Mouse (Mus musculus): ENCODE data around the gene Ulk2.
A peak's percentile ranks its signal among the peaks of the same experiment; 100 is the strongest.
"Not testable (repeated sequence)": the region's sequence is repeated elsewhere in the genome, so short reads cannot be mapped to it uniquely, and the experiment has no call there.

Ulk2 gene

DNA sequence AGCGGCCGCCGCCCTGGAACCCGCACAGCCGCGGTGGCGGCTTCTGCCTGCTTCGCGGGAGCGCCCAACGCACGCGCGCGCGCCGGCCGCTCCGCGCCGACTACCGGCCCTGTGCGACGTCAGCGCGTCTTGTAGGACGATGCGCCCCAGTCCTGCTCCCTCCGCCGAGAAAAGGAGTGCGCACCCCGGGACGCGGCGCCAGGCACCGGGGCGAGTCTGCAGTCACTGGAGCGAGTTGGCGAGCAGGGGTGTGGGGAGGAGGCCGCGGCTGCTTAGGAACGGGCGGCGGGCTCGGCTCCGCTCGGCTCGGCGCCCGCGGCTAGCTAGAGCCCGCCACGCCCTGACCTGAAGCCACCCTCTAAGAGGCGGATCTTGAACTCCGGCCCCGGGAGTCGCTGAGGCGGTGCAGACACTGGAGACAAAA is at the start of gene Ulk2:
TSS of gene Ulk2 (minus strand) at position 86 of the 424 bp plus-strand sequence.
- DNase-seq: peak; percentile 94

DNA sequence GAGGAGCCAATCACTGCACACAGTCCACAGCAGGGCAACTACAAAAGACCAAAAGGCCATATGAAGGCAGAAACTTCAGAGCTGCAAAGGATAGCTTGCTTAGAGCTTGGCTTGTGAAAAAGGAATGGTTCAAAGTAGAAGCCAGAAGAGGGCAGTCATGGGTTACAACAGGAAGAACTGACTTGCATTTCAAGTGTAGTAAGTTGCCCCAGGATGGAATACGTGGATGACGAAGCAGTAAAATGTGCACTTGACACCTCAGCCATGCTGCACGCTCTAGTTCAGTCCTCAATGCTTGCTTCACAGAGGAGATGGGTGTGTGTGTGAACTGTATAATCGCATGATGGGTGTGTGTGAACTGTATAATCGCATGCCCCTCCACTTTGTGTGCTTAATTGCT is 27.3 kb upstream of the Ulk2 start:
- no peak for DNase-seq

DNA sequence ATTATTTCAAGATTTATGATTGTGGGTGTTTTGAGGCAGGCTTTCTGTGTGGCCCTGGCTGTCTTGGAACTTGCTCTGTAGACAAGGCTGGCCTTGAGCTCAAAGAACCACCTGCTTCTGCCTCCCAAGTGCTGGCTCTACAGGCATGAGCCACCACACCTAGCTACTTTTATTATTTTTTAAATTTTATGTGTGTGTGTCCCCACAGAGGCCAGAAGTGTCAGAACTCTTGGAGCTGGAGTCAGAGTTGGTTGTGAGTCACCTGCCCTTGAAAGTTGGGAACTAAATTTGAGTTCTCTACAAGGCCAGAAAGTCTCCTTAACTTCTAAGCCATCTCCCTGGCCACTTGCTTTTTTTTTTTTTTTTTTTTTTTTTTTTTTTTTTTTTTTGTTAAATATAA is 25.0 kb upstream of the Ulk2 start:
- no peak for DNase-seq

DNA sequence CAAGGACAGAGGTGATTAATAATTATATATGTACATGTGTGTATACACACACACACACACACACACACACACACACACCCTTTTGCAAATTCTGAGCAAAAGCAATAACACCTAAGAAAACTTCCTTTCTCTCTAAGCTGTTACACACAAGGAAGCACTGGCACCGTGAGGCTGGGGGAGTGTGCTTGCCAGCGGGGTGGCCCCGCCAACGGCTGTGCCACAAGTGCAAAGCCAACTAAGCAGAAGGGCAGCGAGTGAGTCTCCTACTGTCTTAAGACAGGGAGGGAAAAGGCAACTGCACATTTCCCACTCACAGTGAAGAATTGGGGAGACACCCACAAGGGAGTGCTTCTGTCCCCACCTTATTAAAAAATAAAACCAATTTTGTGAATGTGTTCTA is 17.0 kb upstream of the Ulk2 start:
- no peak for DNase-seq

DNA sequence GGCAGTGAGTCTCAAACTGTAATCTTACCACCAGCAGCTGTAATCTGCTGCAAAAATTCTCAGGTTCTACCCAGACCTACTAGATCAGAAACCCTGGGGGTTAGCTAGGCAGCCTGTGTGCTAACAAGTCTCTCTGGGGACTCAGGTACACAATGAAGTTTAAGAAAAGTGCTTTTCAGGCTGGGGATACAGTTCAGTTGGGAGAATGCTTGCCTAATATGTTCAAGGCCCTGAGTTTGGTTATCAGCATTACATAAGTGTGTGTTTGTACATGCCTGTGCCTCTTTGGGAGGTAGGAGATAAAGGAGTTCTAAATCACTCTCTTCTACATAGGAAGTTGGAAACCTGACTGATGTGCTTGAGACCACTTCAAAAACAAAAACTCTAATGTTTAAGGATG is 12.0 kb upstream of the Ulk2 start:
- DNase-seq: no peak

DNA sequence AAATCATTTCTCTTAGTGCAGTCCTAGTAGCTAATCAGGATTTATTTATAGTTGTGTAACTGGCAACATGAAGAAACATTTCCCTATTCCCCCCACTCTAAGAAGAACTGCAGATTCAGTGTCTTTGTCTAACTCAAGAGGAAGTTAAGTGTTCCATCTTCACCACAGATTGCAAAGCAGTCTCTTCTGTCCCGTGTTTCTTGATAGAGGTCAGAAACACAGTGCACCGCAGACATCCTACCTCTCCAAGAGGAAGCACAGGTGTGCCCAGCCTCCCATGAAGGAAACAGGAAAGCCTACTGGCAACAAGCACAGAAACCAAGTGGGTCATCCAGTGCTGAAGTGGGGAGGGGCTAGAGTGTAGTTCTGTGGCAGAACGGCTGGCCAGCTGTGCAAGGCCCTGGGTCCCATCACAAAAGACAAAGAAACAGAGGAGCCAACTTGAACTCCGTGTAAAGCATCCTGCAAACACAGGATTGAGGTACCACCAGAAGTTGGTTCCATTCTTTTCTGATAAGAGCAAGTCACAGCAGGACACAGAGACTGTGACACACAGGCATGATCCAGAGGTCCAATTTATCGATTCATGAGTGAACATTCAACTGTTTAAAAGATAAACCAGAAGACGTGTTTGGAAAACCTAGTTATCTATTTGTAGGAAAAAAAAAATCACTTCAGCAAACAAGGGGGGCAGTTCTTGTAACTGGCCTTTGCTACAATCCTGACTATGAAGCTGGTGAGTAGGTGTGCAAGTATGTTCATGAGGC is 7.1 kb upstream of the Ulk2 start:
- DNase-seq: no peak

DNA sequence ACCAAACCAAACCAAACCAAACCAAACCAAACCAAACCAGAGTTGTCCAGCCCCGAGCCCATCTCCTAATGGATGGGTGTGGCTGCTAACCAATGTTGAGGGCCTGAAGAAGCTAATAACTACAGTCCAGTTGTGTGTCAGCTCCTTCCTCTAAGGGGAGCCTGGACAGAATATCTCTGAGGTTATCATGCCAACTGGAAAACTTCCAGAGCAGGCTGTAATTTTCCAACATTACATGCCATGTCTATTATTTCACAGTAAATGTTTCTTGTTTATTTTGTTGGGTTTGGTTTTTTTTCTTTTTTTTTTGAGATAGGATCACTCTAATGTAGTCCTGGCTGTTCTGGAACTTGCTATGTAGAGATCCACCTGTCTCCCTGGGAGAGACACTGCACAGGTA is 4.4 kb upstream of the Ulk2 start:
- DNase-seq: no peak

DNA sequence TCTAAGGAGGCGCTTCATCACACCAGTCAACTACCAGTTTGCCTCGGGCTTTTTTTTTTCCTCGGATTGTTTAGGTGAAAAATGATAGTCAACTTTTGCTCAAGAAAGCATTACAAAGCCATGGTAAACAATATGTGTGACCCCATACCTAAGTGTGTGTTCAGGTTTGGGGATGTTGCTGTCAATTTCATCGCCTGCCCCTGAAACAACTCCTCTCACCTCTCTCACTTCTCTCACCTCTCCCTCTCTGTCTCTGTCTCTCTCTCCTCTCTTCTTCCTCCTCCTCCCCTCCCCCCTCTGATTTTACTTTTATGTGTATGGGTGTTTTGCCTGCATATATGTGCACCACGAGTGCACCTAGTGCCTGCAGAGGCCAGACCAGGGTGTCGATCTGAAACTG is 666 bp upstream of the Ulk2 start:
- DNase-seq: no peak

DNA sequence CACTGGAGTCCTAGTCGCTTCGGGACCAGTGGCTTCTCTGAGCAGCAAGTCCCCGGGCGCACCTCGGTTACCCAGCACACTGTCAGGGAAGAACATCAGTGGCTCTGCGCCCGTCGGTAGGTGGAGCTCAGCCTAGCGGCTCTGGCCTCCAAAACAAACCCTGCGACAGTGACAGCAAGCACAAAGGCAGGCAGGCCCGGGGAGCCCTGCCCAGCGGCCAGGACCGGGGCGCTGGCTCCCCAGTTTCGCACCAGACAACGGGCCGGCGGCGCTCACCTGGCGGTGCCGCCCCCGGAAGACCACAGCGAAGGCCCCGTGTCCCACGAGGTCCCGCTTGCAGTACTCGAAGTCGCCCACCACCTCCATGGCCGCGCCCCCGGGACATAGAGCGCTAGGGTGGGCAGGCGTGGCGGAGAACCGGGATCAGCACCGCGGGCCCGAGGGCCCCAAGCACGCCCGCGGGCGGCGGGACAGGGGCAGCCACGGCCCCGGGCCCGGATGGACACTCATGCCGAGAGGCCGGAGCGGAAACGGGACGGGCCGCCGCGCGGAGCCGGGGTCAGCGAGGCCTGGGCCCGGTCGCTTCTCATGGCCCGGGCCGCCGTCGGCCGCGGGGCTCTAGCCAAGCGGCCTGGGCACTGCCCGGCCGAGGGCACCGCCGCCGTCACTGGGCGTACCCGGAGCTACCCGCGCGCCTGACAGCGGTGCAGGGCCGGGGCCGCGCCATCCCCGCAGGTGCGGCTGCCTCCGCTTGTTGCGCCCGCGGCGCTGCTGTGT is 474 bp downstream of the Ulk2 start:
- DNase-seq: peak; percentile 88

DNA sequence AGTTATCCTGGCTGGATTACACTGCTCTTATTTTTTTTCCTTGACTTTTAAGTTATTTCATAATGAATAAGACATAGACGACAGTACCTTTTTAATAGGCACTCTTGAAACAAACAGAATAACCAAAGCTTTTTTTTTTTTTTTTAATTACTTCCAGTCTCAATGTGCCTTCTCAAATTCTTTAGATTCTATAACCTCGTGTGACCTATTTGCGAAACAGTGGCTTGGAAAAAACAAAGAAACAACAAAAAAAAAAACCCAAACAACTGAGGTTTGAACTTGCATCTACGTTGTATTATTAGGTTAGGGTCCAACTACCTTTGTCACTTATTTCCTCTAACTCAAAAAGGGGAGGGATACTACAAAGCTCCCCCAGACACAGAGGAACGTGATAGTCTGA is 1.2 kb downstream of the Ulk2 start:
- DNase-seq: no peak

DNA sequence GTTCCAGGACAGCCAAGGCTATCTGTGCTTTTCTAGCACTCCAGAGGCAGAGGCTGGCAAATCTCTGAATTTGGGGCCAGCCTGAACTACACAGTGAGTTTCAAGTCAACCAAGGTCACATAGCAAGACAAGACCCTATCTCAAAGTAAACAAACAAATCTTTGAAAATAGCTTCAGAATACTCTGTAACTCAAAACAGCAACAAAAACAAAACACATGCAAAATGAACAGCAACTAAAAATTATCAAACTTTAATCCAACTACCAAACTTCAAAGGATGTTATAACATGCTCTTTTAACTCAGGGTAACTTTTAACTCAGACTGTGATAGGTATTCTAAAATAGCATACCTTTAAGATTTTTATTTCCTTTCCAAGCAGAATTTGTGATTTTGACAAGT is 2.0 kb downstream of the Ulk2 start:
- DNase-seq: no peak

DNA sequence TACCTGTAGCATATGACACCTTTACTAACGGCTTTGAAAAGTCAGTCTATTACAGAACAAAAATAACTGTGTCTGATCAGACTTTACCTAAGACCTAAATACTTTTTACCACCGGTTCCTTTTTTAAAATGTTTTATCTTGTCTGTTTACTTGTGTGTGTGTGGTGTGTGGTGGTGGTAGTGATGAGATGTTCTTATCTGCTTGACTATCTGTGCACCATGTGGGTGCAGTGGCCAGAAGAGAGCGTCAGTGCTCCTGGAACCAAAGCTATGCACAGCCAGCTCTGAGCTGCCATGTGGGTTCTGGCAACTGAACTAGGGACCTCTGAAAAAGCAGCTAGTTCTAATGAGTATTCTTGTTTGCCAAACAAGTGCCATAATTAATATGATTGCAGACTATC is 3.7 kb downstream of the Ulk2 start:
- DNase-seq: peak; percentile 59

DNA sequence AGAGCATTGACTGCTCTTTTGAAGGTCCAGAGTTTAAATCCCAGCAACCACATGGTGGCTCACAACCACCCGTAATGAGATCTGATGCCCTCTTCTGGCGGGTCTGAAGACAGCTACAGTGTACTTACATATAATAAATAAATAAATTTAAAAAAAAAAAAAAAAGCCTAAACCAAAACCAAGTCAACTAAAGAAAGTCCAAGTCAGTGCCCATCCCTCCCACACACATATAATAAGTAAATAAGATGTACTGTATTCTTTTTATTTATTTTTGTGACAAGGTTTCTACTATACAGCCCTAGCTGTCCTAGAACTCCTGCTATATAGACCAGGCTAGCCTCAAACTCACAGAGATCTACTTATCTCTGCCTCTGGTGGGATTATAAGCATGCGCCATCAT is 14.2 kb downstream of the Ulk2 start:
- DNase-seq: not testable (repeated sequence)

DNA sequence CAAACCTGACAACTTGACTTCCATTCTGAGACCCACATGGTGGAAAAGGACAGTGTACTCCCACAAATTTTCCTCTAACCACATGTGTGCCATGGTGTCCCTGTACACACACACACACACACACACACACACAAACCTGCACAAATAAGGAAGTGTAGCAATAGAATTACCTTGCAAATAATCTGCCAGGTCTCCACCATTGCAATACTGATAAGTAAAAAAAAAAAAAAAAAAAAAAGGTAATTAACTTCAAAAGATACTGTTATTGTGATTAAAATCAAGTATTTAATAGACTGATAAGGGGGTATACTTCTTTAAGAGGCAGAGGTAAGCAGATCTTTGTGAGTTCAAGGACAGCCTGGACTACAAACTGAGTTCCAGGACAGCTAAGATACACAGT is 14.9 kb downstream of the Ulk2 start:
- DNase-seq: no peak

DNA sequence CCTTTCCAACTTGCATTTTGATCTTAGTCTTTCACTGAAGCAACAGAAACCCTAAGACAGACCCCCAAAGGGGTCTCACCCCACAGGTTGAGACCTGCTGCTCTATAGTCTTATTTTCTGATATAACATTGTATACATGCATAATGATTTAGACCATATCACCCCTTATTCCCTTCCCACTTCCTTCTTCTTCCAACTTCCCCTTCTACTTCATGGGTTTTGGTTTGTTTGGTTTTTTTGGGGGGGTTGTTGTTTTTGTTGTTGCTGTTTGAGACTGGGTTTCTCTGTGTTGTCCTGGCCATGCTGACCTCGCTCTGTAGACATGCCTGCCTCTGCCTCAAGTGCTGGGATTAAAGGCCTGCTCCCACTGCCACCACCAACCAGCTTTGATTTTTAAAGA is 15.7 kb downstream of the Ulk2 start:
- DNase-seq: no peak

DNA sequence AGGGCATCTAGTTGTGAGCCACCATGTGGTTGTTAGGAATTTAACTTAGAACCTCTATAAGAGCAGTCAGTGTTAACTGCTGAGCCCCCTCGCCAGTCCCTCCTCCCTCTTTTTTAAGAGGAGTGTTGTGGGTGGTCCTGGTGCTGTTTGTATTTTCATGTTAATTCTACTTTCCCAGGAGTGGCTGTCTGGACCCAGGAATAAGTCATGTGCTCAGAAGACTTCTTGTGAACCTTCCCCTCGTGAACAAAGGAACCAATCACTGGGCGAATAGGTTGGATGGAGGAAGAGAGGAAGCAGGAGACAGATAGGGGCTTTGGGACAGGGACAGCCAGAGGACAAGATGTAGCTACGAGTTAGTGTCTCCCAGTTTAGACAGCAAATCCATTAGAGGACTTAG is 45.1 kb downstream of the Ulk2 start:
- DNase-seq: no peak

DNA sequence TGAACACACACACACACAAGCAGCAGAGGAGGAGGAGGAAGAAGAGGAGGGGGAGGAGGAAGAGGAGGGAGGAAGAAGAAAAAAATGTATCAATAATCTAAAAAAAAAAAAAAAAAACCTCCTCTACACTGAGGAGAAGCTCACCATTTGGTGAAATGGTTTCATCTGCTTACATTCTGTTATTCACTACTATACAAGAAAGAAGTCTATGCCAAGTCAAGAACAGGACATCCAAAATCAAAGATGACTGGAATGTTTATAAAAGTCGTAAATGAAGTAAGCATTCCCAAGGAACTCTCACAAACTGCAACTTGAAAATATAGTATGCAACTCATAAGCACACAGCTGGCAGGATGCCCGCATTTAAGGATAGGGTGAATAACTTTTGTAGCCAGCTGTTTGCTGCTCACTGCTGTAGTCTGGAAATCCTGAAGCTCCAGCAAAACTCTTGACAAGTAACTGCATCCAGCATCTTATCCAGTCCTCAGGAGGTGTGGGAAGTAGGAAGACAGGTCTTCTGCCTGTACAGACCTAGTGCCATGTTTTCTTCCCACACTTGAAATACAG is 46.2 kb downstream of the Ulk2 start:
- no peak for DNase-seq

DNA sequence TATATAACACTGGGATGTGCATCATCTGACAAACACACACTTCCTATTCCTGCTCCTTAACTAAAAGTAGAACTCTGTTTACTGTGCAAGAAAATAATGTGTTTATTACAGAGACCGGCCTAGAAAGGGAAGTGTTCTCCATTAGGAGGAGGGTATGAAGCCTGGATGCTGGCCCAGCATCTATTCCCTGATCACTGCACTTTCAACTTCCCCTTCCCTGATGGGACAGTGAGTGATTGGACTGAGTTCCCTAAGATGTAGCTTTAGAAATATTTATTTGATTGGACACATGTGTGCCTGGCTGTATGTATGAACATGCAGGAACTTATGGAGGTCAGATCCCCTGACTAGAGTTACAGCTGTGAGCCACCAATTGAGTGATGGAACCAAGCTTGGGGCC is 61.4 kb downstream of the Ulk2 start:
- DNase-seq: no peak

DNA sequence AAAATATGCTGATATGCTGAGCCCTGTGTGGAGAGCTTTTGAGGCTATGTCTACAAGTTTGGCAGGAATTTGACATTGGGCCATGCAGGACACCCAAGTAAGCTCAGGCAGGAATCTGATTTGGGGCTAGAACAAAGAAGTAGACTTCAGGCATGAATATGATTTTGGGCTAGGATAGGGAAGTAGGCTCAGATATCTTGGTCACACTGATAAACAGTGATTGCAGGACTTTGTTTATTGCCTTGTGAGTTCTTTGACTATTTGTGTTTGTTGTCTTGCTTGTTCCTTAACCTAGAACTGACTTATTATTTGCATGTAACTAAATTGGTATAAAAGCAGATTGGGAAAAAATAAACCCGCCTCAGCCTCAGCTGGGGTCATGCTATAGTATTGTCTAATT is 66.3 kb downstream of the Ulk2 start:
- no peak for DNase-seq

DNA sequence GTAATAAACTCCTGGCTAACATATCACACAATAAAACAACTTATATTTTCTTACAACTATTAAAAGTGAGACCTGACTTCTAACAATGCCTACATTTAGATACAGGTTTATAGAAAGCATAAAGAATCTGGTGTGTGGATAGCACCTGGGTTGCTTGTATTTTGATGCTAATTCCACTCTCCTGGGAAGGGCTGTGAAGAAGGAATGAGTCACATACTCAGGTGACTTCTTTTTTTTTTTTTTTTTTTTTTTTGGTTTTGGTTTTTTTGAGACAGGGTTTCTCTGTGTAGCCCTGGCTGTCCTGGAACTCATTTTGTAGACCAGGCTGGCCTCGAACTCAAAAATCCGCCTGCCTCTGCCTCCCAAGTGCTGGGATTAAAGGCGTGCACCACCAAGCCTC is 72.3 kb downstream of the Ulk2 start:
- DNase-seq: not testable (repeated sequence)

DNA sequence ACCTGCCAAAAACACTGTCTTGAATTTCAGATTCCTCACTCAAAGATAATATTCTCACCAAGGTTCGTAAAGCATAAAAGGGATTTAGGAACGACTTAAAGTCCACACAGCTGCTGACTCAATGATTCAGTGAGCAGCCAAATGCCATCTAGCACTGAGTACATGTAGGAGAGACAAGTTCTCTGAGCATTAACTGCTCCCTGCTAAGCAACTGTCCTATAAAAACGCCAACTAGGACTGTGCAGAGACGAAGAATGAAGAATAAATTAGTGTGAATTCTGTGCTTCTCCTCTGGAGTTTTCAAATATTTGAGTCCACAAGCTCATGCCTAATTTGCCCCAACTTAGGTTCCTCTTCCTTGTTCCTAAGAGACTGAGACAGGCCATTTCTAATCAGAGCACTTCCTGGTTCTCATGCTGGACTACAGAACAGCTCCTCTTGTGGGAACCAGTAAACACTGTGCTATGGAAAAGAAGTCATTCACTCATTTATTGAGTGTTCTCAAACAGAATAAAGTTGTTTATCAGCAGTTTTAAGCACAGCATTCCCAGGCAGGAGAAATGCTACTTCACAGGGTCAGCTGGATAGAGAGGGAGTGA is 80.2 kb downstream of the Ulk2 start:
- DNase-seq: no peak

DNA sequence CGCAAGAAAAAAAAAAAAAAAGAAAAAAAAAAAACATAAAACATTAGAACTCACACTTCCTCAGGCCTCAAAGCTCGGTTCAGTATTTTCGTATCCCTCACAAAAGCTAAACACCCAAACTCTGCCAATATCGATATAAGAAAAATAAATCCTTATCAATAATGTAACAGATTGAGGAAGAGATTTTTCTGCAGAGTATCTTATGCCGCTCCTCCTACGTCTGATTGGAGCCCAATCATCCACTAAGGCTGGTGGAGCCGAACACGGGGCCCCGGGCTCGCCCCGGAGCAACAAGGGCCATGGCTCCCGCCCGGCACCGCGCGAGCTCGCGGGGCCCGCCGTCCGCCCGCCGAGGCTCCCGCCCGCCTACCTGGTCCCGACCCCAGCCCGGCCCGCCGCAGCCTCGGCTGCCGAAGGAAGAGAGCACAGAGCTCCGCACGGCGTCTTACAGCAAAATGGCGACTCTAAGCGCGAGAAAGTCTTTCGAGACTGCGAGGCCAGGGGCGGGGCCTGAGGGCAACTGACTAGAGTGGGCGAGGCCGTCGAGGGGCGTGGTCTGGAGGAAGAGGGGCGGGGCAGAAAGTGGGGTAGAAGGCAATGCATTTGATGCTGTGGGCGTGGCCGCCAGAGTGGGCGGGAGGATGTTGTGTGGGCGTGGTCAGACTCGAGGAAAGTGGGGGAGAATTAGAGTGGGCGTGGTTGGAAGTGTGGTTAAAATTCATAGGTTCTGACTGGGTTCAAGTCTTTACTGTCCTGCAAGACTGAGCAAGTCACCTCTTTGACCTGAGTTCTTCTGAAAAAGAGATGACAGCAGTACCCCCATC is 93.1 kb downstream of the Ulk2 start, which contains the start of gene Prpsap2:
TSS of gene Prpsap2 (minus strand) at position 505 of the 824 bp plus-strand sequence.
- DNase-seq: peak; percentile 100

DNA sequence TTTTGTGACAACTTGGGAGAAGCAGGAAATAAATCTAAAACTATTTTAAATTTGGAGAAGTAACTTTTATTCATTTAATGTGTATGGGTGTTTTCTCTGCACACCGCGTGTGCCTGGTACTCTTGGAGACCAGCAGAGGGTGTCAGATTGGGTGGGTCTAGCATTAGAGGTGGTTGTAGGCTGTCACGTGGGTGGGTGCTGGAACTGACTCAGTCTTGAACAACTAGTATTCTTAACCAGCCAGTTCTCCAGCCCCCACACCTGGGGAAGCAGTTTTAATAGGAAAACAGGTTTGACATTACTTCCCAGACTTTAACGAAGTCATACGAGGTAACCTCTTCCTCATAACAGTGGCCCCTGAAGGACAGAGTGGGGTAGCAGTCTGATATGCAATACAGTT is 94.4 kb downstream of the Ulk2 start:
- DNase-seq: peak; percentile 47

All from thymus, postnatal 4 days (tissue).